Mouse (Mus musculus) urinary bladder, postnatal 36 days (tissue): ENCODE results near the gene Kpna1.
"Not testable (repeated sequence)": the region's sequence is repeated elsewhere in the genome, so short reads cannot be mapped to it uniquely, and the experiment has no call there.

Experiments used
- DNase-seq, 2 experiments: peaks; one replicate each; pipeline ENCODE4 v3.0.0; 2022; ENCODE audit warnings: low spot score in 2 of 2, mixed read lengths in 1 of 2

The Kpna1 gene

GRCm38 (mm10) chr16:35992391-35992790 is 13.8 kb downstream of the Kpna1 start:
- no peak for DNase-seq

- no peak for DNase-seq
Measured at GRCm38 (mm10) chr16:35993316-35993715, 14.8 kb downstream of the Kpna1 start.

- DNase-seq, result not testable (repeated sequence)
Measured at GRCm38 (mm10) chr16:35998852-35999251, 20.3 kb downstream of the Kpna1 start.

- no peak for DNase-seq
Measured at GRCm38 (mm10) chr16:36008396-36008795, 29.8 kb downstream of the Kpna1 start.

DNA sequence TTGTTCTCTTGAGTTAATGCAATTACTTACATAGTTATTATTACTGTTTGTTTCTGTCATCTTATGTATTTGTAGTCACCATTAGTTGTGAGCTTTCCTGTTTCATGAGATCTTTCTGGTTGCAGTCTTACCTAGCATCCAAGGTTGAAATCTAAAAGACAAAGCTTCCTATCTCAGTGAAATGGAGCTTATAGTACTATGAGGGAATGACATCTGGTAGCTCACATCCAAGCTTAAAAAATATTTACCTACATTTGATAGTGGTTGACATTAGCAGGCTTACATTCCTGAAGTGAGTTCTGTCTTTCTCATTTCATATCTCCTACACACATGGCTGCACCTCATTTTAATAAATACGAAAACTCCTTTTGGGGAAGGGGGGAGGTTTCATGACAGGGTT is 37.8 kb downstream of the Kpna1 start:
- no peak for DNase-seq

GRCm38 (mm10) chr16:36028120-36028519 is 49.6 kb downstream of the Kpna1 start:
- not testable (repeated sequence) for DNase-seq

GRCm38 (mm10) chr16:36040640-36041624 is 62.4 kb downstream of the Kpna1 start, which contains the start of gene Wdr5b:
Wdr5b (plus strand) TSS chr16:36041190.
- peak; percentile 77 to 91 for DNase-seq

DNA sequence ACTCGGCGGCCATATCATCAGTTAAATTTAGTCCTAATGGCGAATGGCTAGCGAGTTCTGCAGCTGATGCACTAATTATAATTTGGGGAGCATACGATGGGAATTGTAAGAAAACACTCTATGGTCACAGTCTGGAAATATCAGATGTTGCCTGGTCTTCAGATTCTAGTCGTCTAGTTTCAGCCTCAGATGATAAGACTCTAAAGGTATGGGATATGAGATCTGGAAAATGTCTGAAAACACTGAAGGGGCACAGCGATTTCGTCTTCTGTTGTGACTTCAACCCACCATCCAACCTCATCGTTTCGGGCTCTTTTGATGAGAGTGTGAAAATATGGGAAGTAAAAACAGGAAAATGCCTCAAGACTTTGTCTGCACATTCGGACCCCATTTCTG is 63.1 kb downstream of the Kpna1 start:
- no peak for DNase-seq

DNA sequence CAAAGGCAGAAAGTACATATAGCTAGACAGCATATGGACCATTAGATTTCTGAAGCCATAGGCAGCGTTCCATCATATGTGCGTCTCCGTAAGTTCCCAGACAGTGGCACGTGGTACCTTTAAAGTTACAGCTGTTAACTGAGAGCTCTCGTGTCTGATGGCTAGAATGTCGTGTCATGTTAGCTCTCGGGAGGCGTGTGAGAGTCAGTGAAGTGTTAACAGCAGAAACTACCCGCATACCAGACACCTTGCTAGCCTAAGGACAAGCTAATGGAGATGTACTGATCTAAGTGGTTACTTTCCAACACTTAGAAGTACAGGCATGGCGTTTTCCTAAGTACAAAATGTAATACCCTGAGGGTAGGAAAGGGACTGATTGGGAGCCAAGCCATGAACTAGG is 64.5 kb downstream of the Kpna1 start:
- DNase-seq, result no peak

DNA sequence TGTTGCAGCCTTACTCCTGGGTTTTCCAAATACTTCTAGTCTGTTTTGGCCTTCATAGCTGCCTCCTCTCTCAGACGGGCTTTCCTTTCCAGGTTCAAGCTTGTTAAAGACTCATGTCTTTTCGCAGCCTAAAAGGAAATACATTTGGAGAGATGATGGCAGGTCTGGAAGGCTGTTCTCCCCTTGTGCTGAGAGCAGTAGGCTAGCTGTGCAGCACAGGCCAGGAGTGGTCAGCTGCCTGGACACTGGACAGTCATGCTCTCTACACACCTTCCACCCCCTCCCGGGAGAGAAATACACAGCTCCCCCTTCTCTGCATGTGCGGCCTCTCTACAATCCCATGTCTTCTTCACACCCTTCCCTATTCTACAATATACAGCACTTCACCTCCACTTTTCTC is 65.4 kb downstream of the Kpna1 start:
- DNase-seq, result no peak

GRCm38 (mm10) chr16:36047538-36047937 is 69.0 kb downstream of the Kpna1 start:
- no peak for DNase-seq

- no peak for DNase-seq
Measured at GRCm38 (mm10) chr16:36051491-36051890, 72.9 kb downstream of the Kpna1 start.

DNA sequence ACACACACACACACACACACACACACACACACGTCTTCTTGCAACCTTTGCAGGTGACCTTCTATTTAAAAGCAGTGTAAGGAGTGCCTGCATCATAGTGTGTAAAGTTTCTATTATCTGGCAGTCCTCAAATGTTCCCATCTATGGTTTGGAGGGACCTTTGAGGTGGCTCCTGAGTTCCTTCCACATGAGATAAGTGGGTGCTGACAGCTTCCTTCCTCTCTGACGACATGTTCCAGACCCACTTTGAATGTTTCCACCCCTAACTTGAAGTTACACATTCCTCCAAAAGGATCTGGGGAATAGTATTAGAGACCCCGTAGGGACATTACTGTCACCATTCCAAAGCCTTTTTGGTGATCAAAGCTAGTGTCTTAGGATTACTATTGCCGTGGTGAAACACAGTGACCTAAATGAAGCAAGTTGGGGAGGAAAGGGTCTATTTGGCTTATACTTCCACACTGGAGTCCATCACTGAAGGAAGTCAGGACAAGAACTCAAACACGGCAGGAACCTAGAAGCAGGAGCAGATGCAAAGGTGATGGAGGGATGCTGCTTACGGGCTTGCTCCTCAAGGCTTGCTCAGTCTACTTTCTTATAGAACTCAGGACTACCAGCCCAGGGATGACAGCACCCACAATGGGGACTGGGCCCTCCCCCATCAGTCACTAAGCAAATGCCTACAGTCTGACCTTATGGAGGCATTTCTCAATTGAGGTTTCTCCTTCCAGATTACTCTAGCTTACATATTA is 75.2 kb downstream of the Kpna1 start:
- no peak for DNase-seq

DNA sequence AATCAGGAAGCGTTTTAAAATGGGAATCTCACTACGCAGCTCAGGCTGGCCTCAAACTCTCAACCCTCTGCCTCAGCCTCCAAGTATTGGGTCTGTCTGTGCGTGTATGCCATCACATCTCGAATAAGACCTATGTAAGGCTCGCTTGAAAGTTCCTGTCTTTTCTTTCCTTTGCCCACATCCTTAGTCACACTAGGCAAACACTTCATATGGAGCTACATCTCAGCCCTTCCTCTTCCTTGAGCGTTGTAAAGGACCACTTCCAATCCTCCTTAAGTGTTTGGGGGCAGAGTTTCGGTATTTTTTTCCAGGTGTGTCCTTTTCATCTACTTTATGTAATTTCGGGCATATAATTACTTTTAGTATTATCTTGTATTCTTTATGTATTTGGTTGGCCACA is 76.4 kb downstream of the Kpna1 start:
- no peak for DNase-seq

- DNase-seq, result no peak
Measured at GRCm38 (mm10) chr16:36056416-36056815, 77.9 kb downstream of the Kpna1 start.

GRCm38 (mm10) chr16:36057933-36058475 is 79.5 kb downstream of the Kpna1 start:
- no peak for DNase-seq

- not testable (repeated sequence) for DNase-seq
Measured at GRCm38 (mm10) chr16:36062534-36062933, 84.0 kb downstream of the Kpna1 start.

DNA sequence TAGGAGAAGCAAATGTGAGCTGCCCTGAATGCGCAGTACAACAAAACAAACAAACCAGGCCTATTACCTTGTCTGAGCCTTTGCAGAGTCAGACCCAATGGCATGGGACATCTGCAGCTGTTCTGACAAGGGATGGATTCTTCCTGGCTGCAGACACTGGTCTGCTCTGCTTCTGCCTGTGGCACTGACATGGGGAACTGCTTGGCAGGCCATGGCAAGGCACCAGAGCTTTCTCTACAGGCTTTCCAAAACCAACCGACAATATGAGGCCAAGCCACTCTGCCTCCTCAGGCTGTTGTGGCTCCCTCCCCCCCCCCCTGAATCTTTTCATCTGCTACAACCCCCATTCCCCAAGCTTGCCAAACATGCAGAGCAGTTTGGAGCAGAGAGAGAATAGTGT is 84.8 kb downstream of the Kpna1 start:
- DNase-seq, result no peak

DNA sequence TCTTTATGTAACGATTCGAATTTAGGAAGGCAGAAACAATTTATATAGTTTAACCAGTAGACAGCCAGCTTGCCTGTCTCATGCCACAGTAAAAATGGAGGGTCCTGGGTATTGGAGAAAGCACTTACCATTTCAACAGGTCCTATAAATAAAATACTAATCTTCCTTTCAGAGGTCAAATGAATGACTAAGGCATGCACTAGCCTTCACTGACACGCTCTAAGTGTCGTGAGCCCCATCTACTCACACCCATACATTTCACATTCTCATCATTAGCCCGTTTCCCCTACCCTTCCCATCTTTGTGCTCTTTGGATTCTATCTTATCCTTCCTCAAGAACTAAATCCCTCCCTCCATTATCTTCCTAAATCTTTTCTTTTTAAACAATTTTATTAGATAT is 86.4 kb downstream of the Kpna1 start:
- no peak for DNase-seq

DNA sequence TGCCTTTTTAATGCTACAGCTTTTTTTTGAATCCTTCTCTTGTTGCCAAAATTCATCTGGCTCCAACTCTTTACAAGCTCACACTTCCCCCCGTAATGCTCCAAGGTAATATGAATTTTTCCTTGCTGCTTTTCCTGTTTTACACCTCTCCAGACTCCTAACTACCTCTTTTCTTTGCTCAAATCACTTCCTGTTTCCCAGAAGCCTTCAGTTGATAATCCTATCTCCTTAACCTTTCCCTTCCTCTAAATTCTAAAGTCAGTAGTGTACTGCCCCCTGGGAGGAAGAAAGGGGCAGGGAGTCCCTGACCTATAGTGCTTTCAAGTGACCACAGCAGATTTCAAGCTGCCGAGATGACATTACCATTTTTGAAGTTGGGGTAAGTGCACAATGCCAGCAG is 89.1 kb downstream of the Kpna1 start:
- no peak for DNase-seq

GRCm38 (mm10) chr16:36068356-36068755 is 89.8 kb downstream of the Kpna1 start:
- no peak for DNase-seq

GRCm38 (mm10) chr16:36069819-36070575 is 91.4 kb downstream of the Kpna1 start:
- DNase-seq, result no peak
